Mouse (Mus musculus): ENCODE measurements around the gene Clstn2. TPM values are rescaled to one million over a fixed set of nuclear protein-coding genes. Genes with fewer than 3 reads are reported as not detected.

Clstn2 gene
- polyA plus RNA-seq, 1 experiment from 2014 or later: 2.4 TPM

DNA sequence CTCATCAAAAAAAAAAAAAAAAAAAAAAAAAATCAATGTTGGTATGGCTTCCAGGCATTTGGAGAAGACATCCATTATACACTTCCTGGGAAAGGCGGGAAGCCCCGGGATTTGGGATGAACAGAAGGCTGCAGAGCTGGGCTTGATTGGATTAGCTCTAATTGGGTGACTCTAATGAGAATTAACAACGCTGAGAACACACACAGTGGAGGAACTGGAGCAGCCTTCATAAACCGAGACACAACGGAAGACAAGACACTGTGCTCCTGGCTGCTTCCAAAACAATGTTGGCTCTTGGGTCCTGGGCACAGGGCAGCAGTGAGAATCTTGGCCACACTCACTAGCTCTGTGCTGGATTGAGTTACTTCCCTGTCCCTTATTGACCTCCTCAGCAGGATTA is 360.3 kb downstream of the Clstn2 start:
- no peaks in the 10 kb centered on the region for H3K36me3 ChIP-seq
- H3K27ac ChIP-seq: no peak overlapping the region
- no peak overlapping the region for H3K4me2 ChIP-seq
- no peak overlapping the region for H3K4me3 ChIP-seq (replicated peaks)
- no peak overlapping the region for H3K9ac ChIP-seq (replicated peaks)
- no peaks in the 10 kb centered on the region for H3K9me3 ChIP-seq
- ATAC-seq (ENCODE audit: insufficient number of reproducible peaks, insufficient read depth, low FRiP score, low TSS enrichment, low read depth): no peak
- peaks cover 12% of the 10 kb centered on the region for H3K4me1 ChIP-seq (replicated peaks)
- WGBS: 26% methylated on average over 5 of the region's 5 CpGs
- H3K27me3 ChIP-seq: no peaks in the 10 kb centered on the region

GRCm38 (mm10) chr9:97672224-97672623 is 360.8 kb downstream of the Clstn2 start:
- WGBS: 3% methylated on average over 1 of the region's 1 CpGs
- Histone ChIP-seq H3K27me3 (no peaks in the 10 kb centered on the region), H3K36me3 (no peaks in the 10 kb centered on the region), H3K9me3 (no peaks in the 10 kb centered on the region), H3K4me3 (replicated peaks) (no peak overlapping the region), H3K4me2 (no peak overlapping the region), H3K9ac (replicated peaks) (no peak overlapping the region), H3K27ac (no peak overlapping the region), H3K4me1 (replicated peaks) (peaks cover 12% of the 10 kb centered on the region)
- 0 out of 2 replicates have a peak, but pooled peaks have one; percentile 11 for ATAC-seq (ENCODE audit: insufficient number of reproducible peaks, insufficient read depth, low FRiP score, low TSS enrichment, low read depth)

GRCm38 (mm10) chr9:97670666-97671065 is 362.3 kb downstream of the Clstn2 start:
- no peaks in the 10 kb centered on the region for H3K27me3 ChIP-seq

GRCm38 (mm10) chr9:97660989-97661388 is 372.0 kb downstream of the Clstn2 start:
- Histone ChIP-seq H3K4me2 (no peak overlapping the region), H3K4me3 (replicated peaks) (no peak overlapping the region), H3K27ac (no peak overlapping the region), H3K9ac (replicated peaks) (no peak overlapping the region), H3K9me3 (no peaks in the 10 kb centered on the region), H3K27me3 (no peaks in the 10 kb centered on the region), H3K4me1 (replicated peaks) (no peaks in the 10 kb centered on the region), H3K36me3 (no peaks in the 10 kb centered on the region)
- 83% methylated on average over 4 of the region's 4 CpGs for WGBS
- no peak for ATAC-seq (ENCODE audit: insufficient number of reproducible peaks, insufficient read depth, low FRiP score, low TSS enrichment, low read depth)

More at GRCm38 (mm10) chr9:97670666-97671065, 362.3 kb downstream of the Clstn2 start:
- WGBS: 87% methylated on average over 8 of the region's 8 CpGs
- H3K4me2 ChIP-seq: no peak overlapping the region
- H3K9ac ChIP-seq (replicated peaks): no peak overlapping the region
- no peak overlapping the region for H3K27ac ChIP-seq
- no peak overlapping the region for H3K4me3 ChIP-seq (replicated peaks)
- H3K36me3 ChIP-seq: no peaks in the 10 kb centered on the region
- no peak for ATAC-seq (ENCODE audit: insufficient number of reproducible peaks, insufficient read depth, low FRiP score, low TSS enrichment, low read depth)
- no peaks in the 10 kb centered on the region for H3K9me3 ChIP-seq
- peaks cover 12% of the 10 kb centered on the region for H3K4me1 ChIP-seq (replicated peaks)

GRCm38 (mm10) chr9:97658736-97659135 is 374.2 kb downstream of the Clstn2 start:
- WGBS: 79% methylated on average over 3 of the region's 3 CpGs
- ATAC-seq (ENCODE audit: insufficient number of reproducible peaks, insufficient read depth, low FRiP score, low TSS enrichment, low read depth): no peak
- H3K9ac ChIP-seq (replicated peaks): no peak overlapping the region
- no peaks in the 10 kb centered on the region for H3K9me3 ChIP-seq
- H3K4me1 ChIP-seq (replicated peaks): no peaks in the 10 kb centered on the region
- H3K27me3 ChIP-seq: no peaks in the 10 kb centered on the region
- H3K4me3 ChIP-seq (replicated peaks): no peak overlapping the region
- no peak overlapping the region for H3K4me2 ChIP-seq
- H3K27ac ChIP-seq: no peak overlapping the region
- no peaks in the 10 kb centered on the region for H3K36me3 ChIP-seq

GRCm38 (mm10) chr9:97648409-97648808 is 384.6 kb downstream of the Clstn2 start:
- H3K9ac ChIP-seq (replicated peaks): no peak overlapping the region
- no peak overlapping the region for H3K4me3 ChIP-seq (replicated peaks)
- H3K27me3 ChIP-seq: no peaks in the 10 kb centered on the region
- no peaks in the 10 kb centered on the region for H3K9me3 ChIP-seq
- no peak overlapping the region for H3K4me2 ChIP-seq
- no peaks in the 10 kb centered on the region for H3K4me1 ChIP-seq (replicated peaks)
- 83% methylated on average over 3 of the region's 3 CpGs for WGBS
- ATAC-seq (ENCODE audit: insufficient number of reproducible peaks, insufficient read depth, low FRiP score, low TSS enrichment, low read depth): no peak
- no peak overlapping the region for H3K27ac ChIP-seq
- H3K36me3 ChIP-seq: no peaks in the 10 kb centered on the region

DNA sequence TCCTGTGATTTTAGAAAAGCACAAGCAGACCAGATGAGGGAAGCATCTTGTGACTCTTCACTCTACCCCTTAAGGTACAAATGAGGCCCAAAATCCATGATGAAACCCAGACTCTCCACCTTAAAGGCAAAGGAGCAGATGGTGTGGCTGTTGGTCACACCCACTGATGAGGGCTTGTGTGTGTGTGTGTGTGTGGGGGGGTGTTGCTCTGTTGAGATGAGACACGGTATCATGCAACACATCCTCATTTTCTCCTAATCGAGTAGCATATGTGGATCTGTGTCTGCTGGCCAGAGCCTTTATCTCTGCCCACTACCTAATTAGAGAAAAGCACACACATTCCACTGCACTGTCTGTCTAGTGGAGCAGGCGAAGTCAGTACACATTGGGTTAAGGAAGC is 387.2 kb downstream of the Clstn2 start:
- no peaks in the 10 kb centered on the region for H3K9me3 ChIP-seq
- no peak overlapping the region for H3K9ac ChIP-seq (replicated peaks)
- H3K27ac ChIP-seq: no peak overlapping the region
- no peaks in the 10 kb centered on the region for H3K36me3 ChIP-seq
- no peak overlapping the region for H3K4me2 ChIP-seq
- H3K4me1 ChIP-seq (replicated peaks): no peaks in the 10 kb centered on the region
- WGBS: 73% methylated on average over 3 of the region's 3 CpGs
- no peak overlapping the region for H3K4me3 ChIP-seq (replicated peaks)
- ATAC-seq (ENCODE audit: insufficient number of reproducible peaks, insufficient read depth, low FRiP score, low TSS enrichment, low read depth): no peak
- no peaks in the 10 kb centered on the region for H3K27me3 ChIP-seq

DNA sequence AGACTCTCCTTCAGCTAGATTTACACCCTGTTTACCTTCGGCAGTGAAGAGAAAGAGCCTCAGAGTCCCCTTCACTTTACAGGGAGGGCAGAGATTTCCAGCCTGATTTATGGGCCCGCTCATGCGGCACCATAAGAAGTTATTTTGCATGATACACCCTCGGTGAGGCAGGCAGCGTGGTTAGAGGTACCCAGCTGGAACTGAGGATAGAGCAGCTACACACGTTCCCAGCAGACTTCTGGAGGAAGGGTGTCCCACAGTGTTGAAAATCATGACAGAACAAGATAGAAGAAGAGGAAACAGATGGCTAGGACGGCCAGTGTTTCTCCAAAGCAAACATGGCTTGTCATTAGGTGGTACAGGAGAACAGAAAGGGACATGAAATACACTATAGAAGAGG is 390.6 kb downstream of the Clstn2 start:
- ATAC-seq (ENCODE audit: insufficient number of reproducible peaks, insufficient read depth, low FRiP score, low TSS enrichment, low read depth): no peak
- WGBS: 64% methylated on average over 7 of the region's 7 CpGs
- H3K27me3 ChIP-seq: no peaks in the 10 kb centered on the region
- no peak overlapping the region for H3K9ac ChIP-seq (replicated peaks)
- no peak overlapping the region for H3K4me2 ChIP-seq
- H3K9me3 ChIP-seq: no peaks in the 10 kb centered on the region
- H3K4me3 ChIP-seq (replicated peaks): no peak overlapping the region
- no peak overlapping the region for H3K27ac ChIP-seq
- H3K36me3 ChIP-seq: no peaks in the 10 kb centered on the region
- H3K4me1 ChIP-seq (replicated peaks): no peaks in the 10 kb centered on the region

DNA sequence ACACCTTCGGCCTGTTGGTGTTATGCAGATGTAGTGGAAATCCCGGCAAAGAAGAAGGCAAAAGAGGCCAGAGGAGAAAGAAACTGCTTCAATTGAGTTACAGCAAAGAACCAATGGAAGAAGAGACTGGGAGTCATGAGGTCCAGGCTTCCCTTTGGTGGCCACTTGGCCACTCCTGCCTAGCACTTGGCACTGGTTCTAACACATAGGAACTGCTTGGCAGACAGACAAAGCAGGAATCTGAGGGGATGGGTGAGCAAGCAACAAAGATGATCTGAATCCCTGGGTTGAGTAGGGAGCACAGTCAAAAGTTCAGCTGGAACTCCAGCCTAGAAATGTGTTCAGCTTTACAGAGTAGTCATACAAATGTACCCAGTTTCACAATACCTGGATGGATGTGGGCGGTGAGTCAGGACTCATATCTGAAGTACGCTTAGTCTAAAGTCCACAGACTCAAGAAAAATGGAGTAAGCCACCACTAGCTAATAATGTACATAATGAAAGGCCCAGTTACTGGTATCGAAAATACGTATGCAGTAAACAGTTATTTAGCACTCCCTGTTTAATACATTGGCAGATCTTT is 392.9 kb downstream of the Clstn2 start:
- no peaks in the 10 kb centered on the region for H3K4me1 ChIP-seq (replicated peaks)
- no peak overlapping the region for H3K4me3 ChIP-seq (replicated peaks)
- H3K36me3 ChIP-seq: no peaks in the 10 kb centered on the region
- no peak overlapping the region for H3K9ac ChIP-seq (replicated peaks)
- H3K27me3 ChIP-seq: no peaks in the 10 kb centered on the region
- no peak overlapping the region for H3K27ac ChIP-seq
- H3K4me2 ChIP-seq: no peak overlapping the region
- no peaks in the 10 kb centered on the region for H3K9me3 ChIP-seq
- ATAC-seq (ENCODE audit: insufficient number of reproducible peaks, insufficient read depth, low FRiP score, low TSS enrichment, low read depth): no peak
- 93% methylated on average over 6 of the region's 6 CpGs for WGBS

- no peak overlapping the region for H3K27ac ChIP-seq
- H3K4me2 ChIP-seq: no peak overlapping the region
- no peaks in the 10 kb centered on the region for H3K9me3 ChIP-seq
- H3K4me3 ChIP-seq (replicated peaks): no peak overlapping the region
- no peaks in the 10 kb centered on the region for H3K27me3 ChIP-seq
- no peak overlapping the region for H3K9ac ChIP-seq (replicated peaks)
- WGBS: 79% methylated on average over 9 of the region's 9 CpGs
- no peaks in the 10 kb centered on the region for H3K4me1 ChIP-seq (replicated peaks)
- peak; percentile 68; the same call in 1 of the 2 replicates for ATAC-seq (ENCODE audit: insufficient number of reproducible peaks, insufficient read depth, low FRiP score, low TSS enrichment, low read depth)
- no peaks in the 10 kb centered on the region for H3K36me3 ChIP-seq
Measured at GRCm38 (mm10) chr9:97638683-97639354, 394.2 kb downstream of the Clstn2 start.

- no peak for ATAC-seq (ENCODE audit: insufficient number of reproducible peaks, insufficient read depth, low FRiP score, low TSS enrichment, low read depth)
- Histone ChIP-seq H3K4me3 (replicated peaks) (no peak overlapping the region), H3K9ac (replicated peaks) (no peak overlapping the region), H3K36me3 (no peaks in the 10 kb centered on the region), H3K27ac (no peak overlapping the region), H3K9me3 (no peaks in the 10 kb centered on the region), H3K27me3 (no peaks in the 10 kb centered on the region), H3K4me1 (replicated peaks) (no peaks in the 10 kb centered on the region), H3K4me2 (no peak overlapping the region)
- WGBS: 79% methylated on average over 4 of the region's 4 CpGs
Measured at GRCm38 (mm10) chr9:97635351-97635750, 397.6 kb downstream of the Clstn2 start.

GRCm38 (mm10) chr9:97634831-97635230 is 398.1 kb downstream of the Clstn2 start:
- no peak overlapping the region for H3K4me2 ChIP-seq
- no peaks in the 10 kb centered on the region for H3K4me1 ChIP-seq (replicated peaks)
- no peak for ATAC-seq (ENCODE audit: insufficient number of reproducible peaks, insufficient read depth, low FRiP score, low TSS enrichment, low read depth)
- H3K36me3 ChIP-seq: no peaks in the 10 kb centered on the region
- no peak overlapping the region for H3K27ac ChIP-seq
- 86% methylated on average over 3 of the region's 3 CpGs for WGBS
- H3K27me3 ChIP-seq: no peaks in the 10 kb centered on the region
- H3K9me3 ChIP-seq: no peaks in the 10 kb centered on the region
- H3K4me3 ChIP-seq (replicated peaks): no peak overlapping the region
- H3K9ac ChIP-seq (replicated peaks): no peak overlapping the region
